Mouse (Mus musculus) lung, adult 2 months (tissue): ENCODE data around the gene Vamp5. TPM values are rescaled to one million over a fixed set of nuclear protein-coding genes. Genes with fewer than 3 reads are reported as not detected.

Experiments
- DNase-seq: peaks from one replicate; pipeline ENCODE4 v3.0.0; 2022
- H3K4me1 ChIP-seq: fragments of 200-500 bp; 2 replicates; pipeline ENCODE4 v1.6.1; 2011; ENCODE audit warnings: low read length; ENCODE audit not compliant: control insufficient read depth, insufficient read depth
- H3K4me3 ChIP-seq: fragments of 200-500 bp; replicated peaks from 2 replicates; pipeline ENCODE3; 2011; ENCODE audit warnings: low read depth, mild to moderate bottlenecking, control low read depth, low read length; ENCODE audit errors: extremely low read depth
- CTCF ChIP-seq: fragments of 200-500 bp; IDR thresholded peaks from 2 replicates; pipeline ENCODE4 v1.5.1; 2011; ENCODE audit warnings: mild to moderate bottlenecking, low read length, control low read depth; ENCODE audit not compliant: insufficient read depth
- POLR2A ChIP-seq: fragments of 200-500 bp; IDR thresholded peaks from 2 replicates; pipeline ENCODE4 v1.6.1; 2011; ENCODE audit warnings: low read depth, mild to moderate bottlenecking, control low read depth, low read length, borderline replicate concordance; ENCODE audit errors: extremely low read depth
- WGBS: fragments of 180-500 bp; shearing (Covaris S2); methylation state at CpG from one replicate; pipeline ENCODE4 v1.1.7; 2018; 5-methylcytosine and 5-hydroxymethylcytosine counted together
- polyA plus RNA-seq: library from polyadenylated mRNA; depleted of rRNA; stranded (reverse); fragments of >200 nt; gene quantifications from 2 replicates; pipeline ENCODE4 v1.2.3, GENCODE M21; 2012

The Vamp5 gene
- polyA plus RNA-seq, 1 experiment = 91.7 TPM

GRCm38 (mm10) chr6:72382494-72382893 lies 2.2 kb upstream of the Vamp5 start:
- no peak for DNase-seq
- no peak for TF ChIP-seq CTCF
- no peak for TF ChIP-seq POLR2A
- no peak overlapping the region for H3K4me3 ChIP-seq
- H3K4me1 ChIP-seq = peaks cover 5% of the 10 kb centered on the region; the same call in 1 of the 2 replicates
- WGBS = 71% methylated on average over 6 of the region's 6 CpGs

GRCm38 (mm10) chr6:72379377-72380130 lies 714 bp downstream of the Vamp5 start:
- peak overlapping the region; percentile 83 for H3K4me3 ChIP-seq
- TF ChIP-seq CTCF = no peak
- no peak for TF ChIP-seq POLR2A

GRCm38 (mm10) chr6:72378510-72379234 lies 1.6 kb downstream of the Vamp5 start:
- TF ChIP-seq CTCF (no peak), POLR2A (no peak)
- Histone ChIP-seq H3K4me1 (peaks cover 12% of the 10 kb centered on the region), H3K4me3 (no peak overlapping the region)
- DNase-seq = no peak
- WGBS = 78% methylated on average over 8 of the region's 8 CpGs

More at GRCm38 (mm10) chr6:72379377-72380130, 714 bp downstream of the Vamp5 start:
- 23% methylated on average over 7 of the region's 7 CpGs for WGBS
- H3K4me1 ChIP-seq = peaks cover 5% of the 10 kb centered on the region
- DNase-seq = no peak

DNA sequence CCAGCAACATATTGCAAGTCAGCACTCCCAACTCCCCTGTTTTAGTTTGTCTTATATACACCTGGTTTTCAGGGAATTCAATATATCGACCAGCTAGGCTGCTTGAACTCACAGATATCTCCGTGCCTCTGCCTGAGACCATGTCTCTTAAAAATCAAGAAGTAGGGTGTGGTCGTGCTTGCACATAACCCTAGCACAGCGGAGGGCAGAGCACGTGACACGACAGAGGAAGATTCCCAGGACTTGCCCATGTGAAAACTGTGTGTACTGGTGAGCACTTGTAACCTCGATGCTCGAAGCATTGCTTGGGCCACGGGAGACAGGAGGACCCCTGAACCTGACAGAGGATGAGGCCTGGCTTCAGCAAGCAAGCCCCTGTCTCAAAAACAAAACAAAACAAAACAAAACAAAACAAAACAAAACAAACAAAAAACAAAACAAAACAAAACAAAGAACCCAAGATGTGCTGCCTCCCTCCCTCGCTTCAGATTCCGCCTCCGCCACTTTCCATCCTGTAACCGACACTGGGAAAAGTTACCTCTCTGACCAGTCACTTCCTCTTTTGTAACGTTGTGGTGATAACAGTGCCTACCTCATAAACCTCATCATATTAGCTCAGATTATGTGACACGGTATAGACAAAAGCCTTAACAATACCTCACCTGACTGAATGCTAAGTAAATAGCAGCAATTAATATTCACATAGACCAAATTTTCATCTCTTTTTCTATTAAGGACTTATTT lies 5.3 kb downstream of the Vamp5 start:
- peaks cover 21% of the 10 kb centered on the region for H3K4me1 ChIP-seq
- DNase-seq = no peak
- 57% methylated on average over 15 of the region's 15 CpGs for WGBS
- no peak overlapping the region for H3K4me3 ChIP-seq
- TF ChIP-seq POLR2A (no peak), CTCF (no peak)

DNA sequence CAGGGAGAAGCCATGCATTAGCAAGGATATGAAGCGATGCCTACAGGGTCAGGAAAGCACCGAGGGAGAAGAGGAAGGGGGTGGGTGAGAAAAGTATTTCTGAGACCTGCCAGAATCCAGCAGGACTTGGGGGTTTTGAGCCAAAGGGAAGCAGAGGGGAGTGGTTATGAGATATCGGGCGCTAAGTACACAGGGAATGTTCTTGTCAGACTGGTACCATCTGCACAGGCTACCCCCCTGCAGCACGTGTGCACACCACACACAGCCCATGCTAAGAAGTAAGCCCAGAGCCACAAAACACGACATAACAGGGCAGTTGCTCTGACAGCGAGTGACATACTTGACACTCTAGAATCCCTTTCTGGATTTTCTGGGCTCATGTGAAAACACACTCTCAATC lies 6.1 kb downstream of the Vamp5 start:
- no peak for DNase-seq
- TF ChIP-seq POLR2A = no peak
- TF ChIP-seq CTCF = no peak
- 45% methylated on average over 7 of the region's 7 CpGs for WGBS
- Histone ChIP-seq H3K4me1 (peaks cover 22% of the 10 kb centered on the region), H3K4me3 (no peak overlapping the region)

- TF ChIP-seq POLR2A (no peak), CTCF (no peak)
- no peak for DNase-seq
- 75% methylated on average over 4 of the region's 4 CpGs for WGBS
- no peak overlapping the region for H3K4me3 ChIP-seq
- peaks cover 22% of the 10 kb centered on the region for H3K4me1 ChIP-seq
Observed at GRCm38 (mm10) chr6:72373184-72373583, 7.1 kb downstream of the Vamp5 start.

GRCm38 (mm10) chr6:72371571-72371970 lies 8.7 kb downstream of the Vamp5 start:
- no peak for DNase-seq
- WGBS = 27% methylated on average over 1 of the region's 1 CpGs
- no peak overlapping the region for H3K4me3 ChIP-seq
- TF ChIP-seq CTCF = no peak
- no peak for TF ChIP-seq POLR2A
- H3K4me1 ChIP-seq = peaks cover 22% of the 10 kb centered on the region

- H3K4me1 ChIP-seq = peaks cover 22% of the 10 kb centered on the region
- DNase-seq = no peak
- WGBS = 51% methylated on average over 5 of the region's 5 CpGs
- TF ChIP-seq CTCF (no peak), POLR2A (no peak)
- no peak overlapping the region for H3K4me3 ChIP-seq
Observed at GRCm38 (mm10) chr6:72371147-72371546, 9.1 kb downstream of the Vamp5 start.

GRCm38 (mm10) chr6:72370091-72370490 lies 10.2 kb downstream of the Vamp5 start:
- WGBS = 58% methylated on average over 12 of the region's 12 CpGs
- no peak for DNase-seq

DNA sequence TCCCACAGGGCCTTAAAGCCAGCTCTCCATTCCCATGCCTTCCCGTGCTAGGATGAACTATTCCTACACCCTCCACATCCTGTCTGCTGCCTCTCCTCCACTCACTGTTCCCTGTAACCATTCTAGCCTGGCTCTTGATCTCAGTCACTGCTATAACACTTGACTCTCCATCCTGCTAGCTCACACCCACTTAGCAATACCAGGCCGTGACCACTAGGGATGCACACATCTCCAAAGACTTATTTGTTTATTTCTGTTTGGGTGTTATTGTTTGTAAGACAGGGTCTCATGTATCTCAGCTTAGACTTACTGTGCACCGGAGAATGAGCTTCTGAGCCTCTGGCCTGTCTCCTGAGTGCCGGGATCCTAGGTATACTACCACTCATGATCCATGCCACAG lies 10.7 kb downstream of the Vamp5 start:
- DNase-seq = no peak
- Histone ChIP-seq H3K4me3 (no peak overlapping the region), H3K4me1 (peaks cover 22% of the 10 kb centered on the region)
- TF ChIP-seq POLR2A (no peak), CTCF (no peak)
- 62% methylated on average over 4 of the region's 4 CpGs for WGBS

More at GRCm38 (mm10) chr6:72370091-72370490, 10.2 kb downstream of the Vamp5 start:
- Histone ChIP-seq H3K4me3 (no peak overlapping the region), H3K4me1 (peaks cover 22% of the 10 kb centered on the region)
- no peak for TF ChIP-seq CTCF
- peak; percentile 21; the same call in 1 of the 2 replicates for TF ChIP-seq POLR2A
